Mouse (Mus musculus): ENCODE data around the gene Nde1. TPM values are rescaled to one million over a fixed set of nuclear protein-coding genes. Genes with fewer than 3 reads are reported as not detected.

Nde1 gene
- polyA plus RNA-seq (2016; fragmentation: Nextera tagmentation; extraction: Ambion mirVana) = 151 and 188 TPM in 2 replicates

DNA sequence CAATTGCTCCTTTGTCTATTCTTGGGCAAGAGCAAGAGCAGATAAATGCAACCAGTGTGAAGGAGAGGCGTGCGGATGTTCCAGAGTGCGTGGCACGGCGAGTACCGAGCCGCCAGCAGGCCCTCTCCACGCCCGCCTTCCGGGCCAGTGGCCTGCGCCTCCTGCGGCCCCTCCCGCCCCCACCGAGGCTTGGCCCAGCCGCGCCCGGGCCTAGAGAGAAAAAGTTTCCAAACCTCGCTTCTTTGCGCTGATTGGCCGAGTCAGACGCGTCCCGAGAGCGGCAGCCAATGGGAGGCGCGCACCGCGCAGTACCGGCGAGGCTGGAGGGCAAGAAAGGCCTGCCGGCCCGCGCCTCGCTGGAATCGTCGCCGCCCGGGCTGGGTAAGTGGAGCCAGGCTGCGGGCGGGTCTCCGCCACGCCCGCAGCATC is at the start of gene Nde1, which contains the start of gene Marf1:
Gene Nde1, plus strand, starts transcription at position 288 of the 429 bp plus-strand sequence.
Gene Marf1, minus strand, starts transcription at position 364 of the 429 bp plus-strand sequence.
- Histone ChIP-seq H3K36me3 (peaks cover 22% of the 10 kb centered on the region), H3K9me3 (no peaks in the 10 kb centered on the region), H3K4me3 (peak within 1 kb of the TSS; percentile 78), H3K27me3 (ENCODE audit: insufficient read depth, poor library complexity, severe bottlenecking) (no peaks in the 10 kb centered on the region), H3K4me1 (replicated peaks) (peaks cover 35% of the 10 kb centered on the region), H3K27ac (peak within 1 kb of the TSS; percentile 97)
- DNase-seq (ENCODE audit: low spot score) = peak; percentile 94
- WGBS = under 1% methylated on average over 43 of the region's 43 CpGs

- H3K4me3 ChIP-seq = no peak overlapping the region
- no peaks in the 10 kb centered on the region for H3K9me3 ChIP-seq
- 91% methylated on average over 2 of the region's 2 CpGs for WGBS
- DNase-seq (ENCODE audit: low spot score) = no peak
- H3K4me1 ChIP-seq (replicated peaks) = no peaks in the 10 kb centered on the region
- no peak overlapping the region for H3K27ac ChIP-seq
- no peaks in the 10 kb centered on the region for H3K27me3 ChIP-seq (ENCODE audit: insufficient read depth, poor library complexity, severe bottlenecking)
- H3K36me3 ChIP-seq = peaks cover 89% of the 10 kb centered on the region
Observed at GRCm38 (mm10) chr16:14117299-14117698, 45.8 kb upstream of the Nde1 start.

DNA sequence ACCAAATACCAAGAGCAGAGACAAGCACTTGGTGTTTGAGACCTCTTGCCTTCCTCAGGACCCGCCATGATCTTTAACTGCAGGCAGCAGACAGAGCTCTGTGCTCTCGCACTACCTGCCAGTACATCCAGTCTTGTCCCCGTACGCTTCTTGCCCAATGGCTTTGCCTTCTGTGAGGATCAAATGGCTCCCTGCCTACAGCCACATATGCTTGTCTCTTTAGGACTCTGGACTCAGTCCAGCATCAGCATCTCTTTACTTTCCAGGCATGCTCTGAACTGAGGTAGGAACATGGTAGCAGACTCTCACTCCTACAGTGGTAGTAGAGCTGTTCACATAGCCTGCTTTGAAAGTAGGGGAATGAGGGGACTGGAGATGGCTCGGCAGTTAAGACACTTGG is 42.1 kb upstream of the Nde1 start:
- peaks cover 93% of the 10 kb centered on the region for H3K36me3 ChIP-seq

GRCm38 (mm10) chr16:14121563-14121962 is 41.5 kb upstream of the Nde1 start:
- Histone ChIP-seq H3K9me3 (no peaks in the 10 kb centered on the region), H3K27ac (no peak overlapping the region), H3K27me3 (ENCODE audit: insufficient read depth, poor library complexity, severe bottlenecking) (no peaks in the 10 kb centered on the region), H3K4me3 (no peak overlapping the region), H3K36me3 (peaks cover 93% of the 10 kb centered on the region), H3K4me1 (replicated peaks) (no peaks in the 10 kb centered on the region)
- WGBS = 95% methylated on average over 7 of the region's 7 CpGs
- no peak for DNase-seq (ENCODE audit: low spot score)

More for the DNA sequence above, 42.1 kb upstream of the Nde1 start:
- Histone ChIP-seq H3K4me3 (no peak overlapping the region), H3K27ac (no peak overlapping the region), H3K4me1 (replicated peaks) (no peaks in the 10 kb centered on the region), H3K9me3 (no peaks in the 10 kb centered on the region), H3K27me3 (ENCODE audit: insufficient read depth, poor library complexity, severe bottlenecking) (no peaks in the 10 kb centered on the region)
- WGBS = 93% methylated on average over 5 of the region's 5 CpGs
- DNase-seq (ENCODE audit: low spot score) = no peak

- Histone ChIP-seq H3K27me3 (ENCODE audit: insufficient read depth, poor library complexity, severe bottlenecking) (no peaks in the 10 kb centered on the region), H3K36me3 (peaks cover 93% of the 10 kb centered on the region), H3K9me3 (no peaks in the 10 kb centered on the region), H3K4me1 (replicated peaks) (no peaks in the 10 kb centered on the region), H3K27ac (no peak overlapping the region), H3K4me3 (no peak overlapping the region)
- no peak for DNase-seq (ENCODE audit: low spot score)
Observed at GRCm38 (mm10) chr16:14122586-14122985, 40.5 kb upstream of the Nde1 start.

- WGBS = 77% methylated on average over 2 of the region's 2 CpGs
- Histone ChIP-seq H3K4me1 (replicated peaks) (no peaks in the 10 kb centered on the region), H3K4me3 (no peak overlapping the region), H3K27me3 (ENCODE audit: insufficient read depth, poor library complexity, severe bottlenecking) (no peaks in the 10 kb centered on the region), H3K36me3 (peaks cover 97% of the 10 kb centered on the region), H3K27ac (no peak overlapping the region), H3K9me3 (no peaks in the 10 kb centered on the region)
- no peak for DNase-seq (ENCODE audit: low spot score)
Observed at GRCm38 (mm10) chr16:14123901-14124300, 39.2 kb upstream of the Nde1 start.

- Histone ChIP-seq H3K9me3 (no peaks in the 10 kb centered on the region), H3K27me3 (ENCODE audit: insufficient read depth, poor library complexity, severe bottlenecking) (no peaks in the 10 kb centered on the region), H3K36me3 (peaks cover 99% of the 10 kb centered on the region), H3K4me1 (replicated peaks) (no peaks in the 10 kb centered on the region), H3K4me3 (no peak overlapping the region), H3K27ac (no peak overlapping the region)
- no peak for DNase-seq (ENCODE audit: low spot score)
- 97% methylated on average over 7 of the region's 7 CpGs for WGBS
Observed at GRCm38 (mm10) chr16:14124709-14125108, 38.4 kb upstream of the Nde1 start.

DNA sequence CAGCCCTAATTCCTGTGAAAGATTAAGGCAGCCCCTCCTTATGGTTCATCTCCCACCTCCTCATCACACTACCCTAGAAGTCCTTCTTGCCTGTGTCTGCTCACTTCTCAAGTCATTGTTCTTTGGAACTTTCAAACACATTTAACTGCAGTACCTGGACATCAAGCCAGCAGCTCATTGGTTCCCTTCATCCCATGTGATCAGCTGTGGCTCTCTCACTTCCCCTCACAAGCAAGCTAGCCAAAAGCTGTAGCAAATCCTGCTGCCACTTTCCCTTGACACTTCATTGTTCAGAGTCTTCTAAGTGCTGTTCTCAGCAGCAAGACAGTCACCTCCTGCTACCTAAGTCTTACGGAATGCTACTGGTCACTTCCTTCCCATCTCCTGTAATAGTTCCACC is 37.8 kb upstream of the Nde1 start:
- no peak for DNase-seq (ENCODE audit: low spot score)
- Histone ChIP-seq H3K36me3 (peaks cover 100% of the 10 kb centered on the region), H3K27me3 (ENCODE audit: insufficient read depth, poor library complexity, severe bottlenecking) (no peaks in the 10 kb centered on the region), H3K27ac (no peak overlapping the region), H3K4me1 (replicated peaks) (no peaks in the 10 kb centered on the region), H3K9me3 (no peaks in the 10 kb centered on the region), H3K4me3 (no peak overlapping the region)
- 98% methylated on average over 1 of the region's 1 CpGs for WGBS

DNA sequence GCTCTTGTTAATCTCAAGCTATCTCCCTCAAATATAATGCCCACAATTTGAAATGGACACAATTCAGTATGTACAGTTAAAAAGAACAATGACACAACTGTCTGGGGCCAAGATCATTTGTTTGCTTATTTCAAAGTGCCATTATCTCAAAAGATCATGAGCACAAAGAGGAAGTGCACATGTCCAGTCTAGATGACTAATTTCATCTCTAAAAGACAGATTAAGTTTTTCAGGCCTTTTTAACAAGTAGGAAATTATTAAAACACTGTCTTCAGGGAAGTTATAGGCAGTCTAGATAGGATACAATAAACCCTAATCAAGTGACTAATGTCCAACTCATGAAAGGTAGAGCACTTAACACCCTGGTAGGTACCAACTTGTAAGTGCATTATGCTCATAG is 34.1 kb upstream of the Nde1 start:
- H3K9me3 ChIP-seq = no peaks in the 10 kb centered on the region
- H3K27me3 ChIP-seq (ENCODE audit: insufficient read depth, poor library complexity, severe bottlenecking) = no peaks in the 10 kb centered on the region
- H3K4me3 ChIP-seq = no peak overlapping the region
- no peak overlapping the region for H3K27ac ChIP-seq
- peaks cover 100% of the 10 kb centered on the region for H3K36me3 ChIP-seq
- no peak for DNase-seq (ENCODE audit: low spot score)
- no peaks in the 10 kb centered on the region for H3K4me1 ChIP-seq (replicated peaks)

- H3K27me3 ChIP-seq (ENCODE audit: insufficient read depth, poor library complexity, severe bottlenecking) = no peaks in the 10 kb centered on the region
- H3K27ac ChIP-seq = no peak overlapping the region
- no peak overlapping the region for H3K4me3 ChIP-seq
- H3K9me3 ChIP-seq = no peaks in the 10 kb centered on the region
- DNase-seq (ENCODE audit: low spot score) = no peak
- H3K36me3 ChIP-seq = peaks cover 100% of the 10 kb centered on the region
- H3K4me1 ChIP-seq (replicated peaks) = no peaks in the 10 kb centered on the region
- 94% methylated on average over 7 of the region's 7 CpGs for WGBS
Observed at GRCm38 (mm10) chr16:14130796-14131195, 32.3 kb upstream of the Nde1 start.

DNA sequence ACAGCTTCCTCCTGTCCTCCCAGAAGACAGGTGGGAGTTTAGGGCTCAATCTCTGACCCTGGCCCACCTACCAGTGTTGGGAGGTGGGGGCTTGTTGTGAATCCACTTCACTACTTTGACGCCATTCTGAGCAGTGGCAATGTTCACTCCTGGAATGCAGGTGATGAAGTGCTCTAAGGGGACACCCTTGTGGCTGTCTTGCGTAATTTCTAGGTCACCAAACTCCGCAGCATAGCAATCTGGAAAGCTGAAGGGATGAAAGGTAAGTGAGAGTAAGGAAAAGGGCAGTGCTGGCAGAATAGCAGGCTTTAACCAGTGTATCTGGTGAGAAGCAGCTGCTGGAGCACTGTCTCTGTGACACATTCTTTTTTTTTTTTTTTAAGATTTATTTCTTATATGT is 31.7 kb upstream of the Nde1 start:
- H3K36me3 ChIP-seq = peaks cover 100% of the 10 kb centered on the region
- WGBS = 87% methylated on average over 3 of the region's 3 CpGs
- no peak overlapping the region for H3K27ac ChIP-seq

GRCm38 (mm10) chr16:14131838-14132237 is 31.2 kb upstream of the Nde1 start:
- Histone ChIP-seq H3K4me1 (replicated peaks) (no peaks in the 10 kb centered on the region), H3K9me3 (no peaks in the 10 kb centered on the region), H3K27me3 (ENCODE audit: insufficient read depth, poor library complexity, severe bottlenecking) (no peaks in the 10 kb centered on the region), H3K27ac (no peak overlapping the region), H3K36me3 (peaks cover 100% of the 10 kb centered on the region), H3K4me3 (no peak overlapping the region)
- no peak for DNase-seq (ENCODE audit: low spot score)
- WGBS = 92% methylated on average over 5 of the region's 5 CpGs

More for the DNA sequence above, 31.7 kb upstream of the Nde1 start:
- DNase-seq (ENCODE audit: low spot score) = no peak
- no peaks in the 10 kb centered on the region for H3K9me3 ChIP-seq
- no peaks in the 10 kb centered on the region for H3K27me3 ChIP-seq (ENCODE audit: insufficient read depth, poor library complexity, severe bottlenecking)
- no peak overlapping the region for H3K4me3 ChIP-seq
- no peaks in the 10 kb centered on the region for H3K4me1 ChIP-seq (replicated peaks)

DNA sequence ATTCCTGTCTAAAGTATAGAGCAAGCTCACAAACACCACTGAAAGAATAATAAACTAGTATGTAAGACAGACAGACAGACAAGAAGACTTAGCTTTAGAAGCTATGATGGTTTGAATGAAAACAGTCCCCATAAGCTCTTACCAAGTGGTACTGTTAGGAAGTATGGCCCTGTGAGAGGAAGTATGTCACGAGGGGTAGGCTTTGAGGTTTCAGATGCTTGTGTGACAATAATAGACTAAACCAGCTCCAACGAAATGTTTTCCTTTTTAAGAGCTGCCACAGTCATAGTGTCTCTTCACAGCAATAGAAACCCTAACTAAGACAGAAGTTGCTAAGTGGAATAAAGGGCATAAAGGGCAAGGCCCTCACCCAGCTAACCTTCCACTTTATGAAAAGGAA is 28.1 kb upstream of the Nde1 start:
- WGBS = 93% methylated on average over 2 of the region's 2 CpGs
- Histone ChIP-seq H3K4me1 (replicated peaks) (no peaks in the 10 kb centered on the region), H3K9me3 (no peaks in the 10 kb centered on the region), H3K27ac (no peak overlapping the region), H3K4me3 (no peak overlapping the region), H3K27me3 (ENCODE audit: insufficient read depth, poor library complexity, severe bottlenecking) (no peaks in the 10 kb centered on the region), H3K36me3 (peaks cover 99% of the 10 kb centered on the region)
- DNase-seq (ENCODE audit: low spot score) = no peak

- H3K4me1 ChIP-seq (replicated peaks) = no peaks in the 10 kb centered on the region
- peaks cover 99% of the 10 kb centered on the region for H3K36me3 ChIP-seq
- no peak overlapping the region for H3K27ac ChIP-seq
- H3K4me3 ChIP-seq = no peak overlapping the region
- H3K9me3 ChIP-seq = no peaks in the 10 kb centered on the region
- no peaks in the 10 kb centered on the region for H3K27me3 ChIP-seq (ENCODE audit: insufficient read depth, poor library complexity, severe bottlenecking)
- DNase-seq (ENCODE audit: low spot score) = no peak
- 85% methylated on average over 1 of the region's 1 CpGs for WGBS
Observed at GRCm38 (mm10) chr16:14137976-14138561, 25.0 kb upstream of the Nde1 start.

Data from hindbrain, embryonic 10.5 days (tissue).